Mouse (Mus musculus): Measurements from ENCODE around the gene Pacsin2. TPM values are rescaled to one million over a fixed set of nuclear protein-coding genes. Genes with fewer than 3 reads are reported as not detected.

Pacsin2 gene
- total and polyA plus RNA-seq, 3 experiments, result 48.4 to 85.5 (median 53.7) TPM

- dilution Hi-C loops (cut with MboI; ENCODE audit: extremely low pct_ligation_motif_present, extremely low pct_unique_long_range_greater_than_20kb, low sequenced_read_pairs), result no loop called here
- Histone ChIP-seq H3K79me2 (replicated peaks; ENCODE audit: control insufficient read depth, extremely low read depth, insufficient read depth, poor library complexity, severe bottlenecking) (peaks cover 14% of the 10 kb centered on the region), H3K9me3 (replicated peaks; ENCODE audit: low read length) (no peaks in the 10 kb centered on the region), H3K27me3 (replicated peaks) (no peaks in the 10 kb centered on the region), H3K4me3 (replicated peaks in 1 of 3; ENCODE audit: low read depth in 2 of 3, low read length in 2 of 3, poor library complexity in 1 of 3) (no peak overlapping the region), H3K9ac (ENCODE audit: insufficient read depth, low read depth) (no peak overlapping the region), H3K4me1 (ENCODE audit: control insufficient read depth in 1 of 2, insufficient read depth in 2 of 2) (peaks cover 4 to 69% of the 10 kb centered on the region in 2 experiments; a peak in 3 of 4 replicates), H3K4me2 (ENCODE audit: insufficient read depth, low read depth, poor library complexity, severe bottlenecking) (no peak overlapping the region), H3K36me3 (replicated peaks in 1 of 2; ENCODE audit: control insufficient read depth in 1 of 2, insufficient read depth in 1 of 2, low read length in 1 of 2) (peaks cover 0 to 43% of the 10 kb centered on the region in 2 experiments), H3K27ac (ENCODE audit: insufficient read depth, low read depth) (no peak overlapping the region)
- in situ Hi-C loops (cut with MboI; ENCODE audit: low pct_ligation_motif_present, low pct_unique_long_range_greater_than_20kb, low sequenced_read_pairs), result no loop called here
- TF ChIP-seq HCFC1 (IDR thresholded peaks at IDR 0.05; ENCODE audit: low read depth, low read length) (no peak), IRF4 (IDR thresholded peaks at IDR 0.05; ENCODE audit: low read depth, low read length) (no peak), JUN (IDR thresholded peaks at IDR 0.05; ENCODE audit: insufficient read depth, low read depth, low read length) (no peak), MEF2A (IDR thresholded peaks at IDR 0.05; ENCODE audit: borderline replicate concordance, low read depth, low read length) (no peak)
- no peak for DNase-seq (ENCODE audit: extremely low read depth)
Observed at GRCm38 (mm10) chr15:83422299-83422981, 42.0 kb downstream of the Pacsin2 start.

- dilution Hi-C loops (cut with MboI; ENCODE audit: extremely low pct_ligation_motif_present, extremely low pct_unique_long_range_greater_than_20kb, low sequenced_read_pairs) (no loop called here), in situ Hi-C loops (cut with MboI; ENCODE audit: low pct_ligation_motif_present, low pct_unique_long_range_greater_than_20kb, low sequenced_read_pairs) (no loop called here)
- peaks cover 7 to 63% of the 10 kb centered on the region in 2 experiments; a peak in 3 of 4 replicates for H3K4me1 ChIP-seq (ENCODE audit: control insufficient read depth in 1 of 2, insufficient read depth in 2 of 2)
- H3K4me3 ChIP-seq (replicated peaks in 1 of 3; ENCODE audit: low read depth in 2 of 3, low read length in 2 of 3, poor library complexity in 1 of 3), result no peak overlapping the region
- H3K4me2 ChIP-seq (ENCODE audit: insufficient read depth, low read depth, poor library complexity, severe bottlenecking), result no peak overlapping the region
- H3K9ac ChIP-seq (ENCODE audit: insufficient read depth, low read depth), result no peak overlapping the region
- H3K27me3 ChIP-seq (replicated peaks), result no peaks in the 10 kb centered on the region
- H3K9me3 ChIP-seq (replicated peaks; ENCODE audit: low read length), result no peaks in the 10 kb centered on the region
- H3K27ac ChIP-seq (ENCODE audit: insufficient read depth, low read depth), result no peak overlapping the region
- DNase-seq (ENCODE audit: extremely low read depth), result no peak
- H3K79me2 ChIP-seq (replicated peaks; ENCODE audit: control insufficient read depth, extremely low read depth, insufficient read depth, poor library complexity, severe bottlenecking), result peaks cover 13% of the 10 kb centered on the region; the same call in 1 of the 2 replicates
- TF ChIP-seq RAD21 (IDR thresholded peaks at IDR 0.05; ENCODE audit: low read depth, low read length), result no peak
- no peak for TF ChIP-seq ELF1 (IDR thresholded peaks at IDR 0.05; ENCODE audit: low read depth, low read length)
- TF ChIP-seq ZMIZ1 (IDR thresholded peaks at IDR 0.05; ENCODE audit: low read depth, low read length), result no peak
- no peak for TF ChIP-seq CHD1 (IDR thresholded peaks at IDR 0.05; ENCODE audit: low read depth, low read length)
- no peak for TF ChIP-seq UBTF (IDR thresholded peaks at IDR 0.05; ENCODE audit: low read depth, low read length)
- TF ChIP-seq MAX (IDR thresholded peaks at IDR 0.05; ENCODE audit: low read length), result no peak
- no peak for TF ChIP-seq CHD2 (IDR thresholded peaks at IDR 0.05; ENCODE audit: low read length)
- TF ChIP-seq ZKSCAN1 (IDR thresholded peaks at IDR 0.05; ENCODE audit: borderline replicate concordance, low read depth, low read length), result no peak
- TF ChIP-seq HCFC1 (IDR thresholded peaks at IDR 0.05; ENCODE audit: low read depth, low read length), result no peak
- H3K36me3 ChIP-seq (replicated peaks in 1 of 2; ENCODE audit: control insufficient read depth in 1 of 2, insufficient read depth in 1 of 2, low read length in 1 of 2), result peaks cover 0 to 37% of the 10 kb centered on the region in 2 experiments
Observed at GRCm38 (mm10) chr15:83419562-83419961, 44.8 kb downstream of the Pacsin2 start.

All from CH12.LX (cell line).